Mouse (Mus musculus): ENCODE measurements around the gene Mtx1.

DNA sequence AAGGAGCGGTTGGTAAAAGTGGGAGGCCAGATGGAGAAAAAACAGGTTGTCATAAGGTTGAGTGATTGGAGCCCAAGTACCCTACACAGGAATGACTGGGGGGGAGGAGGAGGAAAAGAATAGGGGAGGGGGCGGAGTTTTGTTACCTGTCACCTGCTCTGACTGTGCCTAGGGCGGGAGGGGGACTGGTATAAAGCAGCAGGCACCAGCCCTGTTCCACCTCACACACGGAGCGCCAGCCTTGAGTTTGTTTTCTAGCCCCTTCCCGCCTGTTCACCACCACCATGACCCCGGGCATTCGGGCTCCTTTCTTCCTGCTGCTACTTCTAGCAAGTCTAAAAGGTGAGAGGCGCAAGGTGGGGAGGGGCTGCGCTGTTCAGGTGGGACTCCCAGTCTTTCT lies 1.9 kb upstream of the Mtx1 start, which contains the start of gene Muc1:
- no peak for TF ChIP-seq POLR2A (IDR thresholded peaks at IDR 0.05; ENCODE audit: low read depth, low read length)
- no peak for TF ChIP-seq CTCF (IDR thresholded peaks at IDR 0.05; ENCODE audit: borderline replicate concordance, insufficient read depth, low read length)
